Mouse (Mus musculus): ENCODE data around the gene Kazn. TPM values are rescaled to one million over a fixed set of nuclear protein-coding genes. Genes with fewer than 3 reads are reported as not detected.

Kazn gene
- not detected for polyA plus RNA-seq (2017; shearing (Covaris generic))

DNA sequence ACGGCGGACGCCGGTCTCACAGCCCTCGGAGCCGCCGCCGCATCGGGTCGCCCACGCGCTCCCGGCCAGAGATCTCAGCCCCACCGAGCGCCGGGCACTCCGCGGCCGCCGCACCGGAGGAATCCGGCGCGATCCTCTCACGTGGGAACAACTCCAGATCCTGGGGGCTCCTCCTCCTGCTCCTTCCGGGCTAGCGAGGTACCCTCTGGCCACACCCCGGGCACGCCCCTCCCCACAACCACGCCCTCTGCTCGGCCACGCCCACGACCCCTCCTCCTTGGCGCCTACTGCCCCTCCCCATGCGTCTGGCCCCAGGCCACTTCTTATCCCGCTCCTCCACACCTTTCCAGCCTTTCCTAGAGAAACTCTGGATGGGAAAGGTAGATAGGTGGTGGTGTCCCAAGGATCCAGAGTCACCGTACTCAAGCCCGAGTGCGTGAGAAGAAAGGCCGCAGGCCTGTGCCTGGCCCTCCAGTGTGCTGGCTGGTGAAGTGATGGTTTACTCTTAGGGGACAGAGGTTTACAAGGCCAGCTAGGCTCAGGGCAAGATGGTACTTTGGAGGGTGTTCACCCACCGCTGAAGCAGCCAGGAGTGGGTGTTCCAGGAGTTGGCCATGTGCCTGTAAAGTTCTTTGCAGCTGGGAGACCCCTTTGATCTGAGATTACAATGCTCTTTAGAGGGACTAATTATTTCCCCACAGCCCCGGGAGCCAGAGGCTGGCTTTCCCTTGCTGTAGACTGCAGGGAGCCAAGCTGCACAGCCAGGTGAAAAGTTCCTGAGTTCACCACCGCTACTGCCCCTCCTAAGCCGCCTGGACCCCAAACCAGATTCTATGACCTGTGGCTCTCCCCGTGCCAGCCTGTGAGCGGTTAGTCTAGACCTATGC is at the start of gene Kazn:
Kazn (minus strand) TSS at position 162 of the 887 bp plus-strand sequence.
- ATAC-seq = no peak

- ATAC-seq = no peak
Measured at GRCm38 (mm10) chr4:142285471-142285870, 46.3 kb upstream of the Kazn start.

GRCm38 (mm10) chr4:142283867-142284266 is 44.7 kb upstream of the Kazn start:
- no peak for ATAC-seq

GRCm38 (mm10) chr4:142278197-142278575 is 39.0 kb upstream of the Kazn start:
- ATAC-seq = no peak

DNA sequence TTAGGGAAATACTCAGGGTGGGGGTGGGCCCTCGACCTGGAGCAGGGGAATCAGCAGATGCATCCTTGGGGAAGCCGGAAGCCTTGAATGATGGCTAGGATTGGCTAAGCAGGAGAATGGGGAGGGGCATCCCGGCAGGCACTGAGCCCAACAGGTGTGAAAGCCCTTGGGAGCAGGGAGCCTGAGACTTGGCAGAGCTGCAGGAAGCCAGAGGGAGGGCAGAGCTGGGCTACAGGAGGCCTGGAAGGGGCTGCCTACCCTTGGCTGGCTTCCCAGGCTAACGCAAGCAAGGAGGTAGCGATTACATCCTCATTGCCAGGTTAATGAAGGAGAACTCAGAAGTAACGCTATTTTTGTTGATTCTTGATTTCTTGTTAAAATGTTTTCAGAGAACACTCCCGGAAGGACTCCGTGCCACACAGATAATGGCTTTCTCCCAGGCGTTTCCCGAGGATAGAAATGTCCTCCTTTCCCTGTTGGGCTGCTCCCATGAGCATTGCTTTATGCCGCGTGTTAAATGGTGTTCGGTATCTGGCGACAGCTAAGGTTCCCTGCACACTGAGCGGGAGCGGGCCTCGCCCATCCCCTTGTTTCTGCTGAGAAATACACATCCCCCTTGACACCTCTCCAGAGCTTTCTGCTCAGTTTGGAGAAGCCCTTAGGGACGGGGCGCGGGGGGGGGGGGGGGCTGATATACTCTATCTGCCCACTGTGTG is 38.4 kb upstream of the Kazn start:
- ATAC-seq = no peak

DNA sequence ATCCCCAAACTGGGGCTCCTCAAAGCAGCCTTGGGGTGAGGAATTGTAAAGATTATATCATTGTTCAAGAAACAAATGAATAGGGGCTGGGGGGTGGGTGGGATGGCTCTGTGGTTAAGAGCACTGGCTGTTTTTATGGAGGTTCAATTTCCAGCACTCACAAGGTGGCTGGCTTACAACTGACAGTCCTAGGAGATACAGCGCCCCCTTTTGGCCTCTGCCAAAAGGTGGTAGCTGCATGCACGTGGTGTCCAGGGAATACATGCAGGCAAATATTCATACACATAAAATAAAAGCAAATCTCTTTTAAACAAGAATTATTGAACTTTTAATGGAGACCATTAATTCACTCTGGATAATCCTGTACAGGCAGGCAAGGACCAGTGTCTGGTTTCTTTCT is 36.0 kb upstream of the Kazn start:
- no peak for ATAC-seq

- no peak for ATAC-seq
Measured at GRCm38 (mm10) chr4:142274441-142275234, 35.4 kb upstream of the Kazn start.

DNA sequence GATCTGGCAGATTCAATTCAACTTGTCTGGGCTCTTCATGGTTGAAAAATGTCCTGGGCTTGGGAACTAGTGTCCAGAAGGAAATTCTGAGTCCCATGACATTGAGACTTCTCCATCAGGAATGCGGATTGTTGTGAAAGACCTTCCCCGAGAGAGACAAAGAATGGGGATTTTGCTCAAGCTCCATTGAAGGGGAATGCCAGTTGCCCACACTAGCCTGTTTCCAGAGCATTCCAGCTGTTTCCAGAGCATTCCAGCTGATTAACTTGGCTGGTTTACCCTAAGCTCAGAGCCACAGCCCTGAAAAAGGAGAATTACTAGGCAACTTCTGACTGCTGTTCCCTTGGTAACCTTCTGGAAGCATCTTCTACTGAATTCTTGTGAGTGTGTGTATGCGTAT is 32.3 kb upstream of the Kazn start:
- ATAC-seq = no peak

- no peak for ATAC-seq
Measured at GRCm38 (mm10) chr4:142267832-142268231, 28.6 kb upstream of the Kazn start.

DNA sequence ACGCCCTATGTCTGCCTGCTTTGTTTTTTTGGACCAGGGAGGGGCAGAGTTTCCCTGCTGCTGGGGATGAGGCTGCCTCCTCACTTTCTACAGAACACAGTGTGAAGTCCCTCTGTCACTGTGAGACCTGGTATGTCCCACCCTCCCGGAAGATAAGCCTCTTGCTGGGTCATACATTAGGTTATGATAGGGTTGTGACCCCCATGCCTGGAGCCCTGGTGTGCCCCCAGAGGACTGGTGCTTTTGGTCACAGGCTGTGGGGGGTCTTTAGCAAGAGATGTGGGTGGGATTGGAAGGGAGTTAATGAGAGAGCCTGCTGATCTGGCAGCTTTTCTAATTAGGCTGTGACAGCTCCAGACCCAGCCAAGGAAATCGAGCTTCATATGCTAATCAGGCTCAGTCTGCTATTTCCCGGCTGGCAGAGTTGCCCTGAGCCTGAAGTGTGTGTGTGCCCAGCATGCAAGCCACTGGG is 28.2 kb upstream of the Kazn start:
- no peak for ATAC-seq

DNA sequence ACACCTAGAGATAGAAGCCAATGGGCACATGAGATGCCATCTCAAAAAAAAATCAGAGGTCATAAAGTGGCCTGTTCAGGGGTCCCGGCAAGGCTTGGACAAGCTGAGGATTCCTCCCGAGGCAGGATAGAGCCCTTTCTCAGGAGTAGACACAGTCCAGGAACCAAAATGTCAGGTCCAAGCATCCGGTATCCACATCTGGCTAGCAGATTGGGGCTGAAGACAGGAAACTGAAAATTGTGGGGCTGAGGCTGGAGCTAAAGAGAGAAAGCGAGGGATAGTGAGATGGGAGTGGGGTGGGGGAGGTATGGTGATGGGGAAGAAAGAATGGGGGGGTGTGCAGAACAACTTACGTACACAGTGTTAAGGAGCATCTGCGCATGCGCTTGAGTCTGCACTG is 25.1 kb upstream of the Kazn start:
- ATAC-seq = no peak

DNA sequence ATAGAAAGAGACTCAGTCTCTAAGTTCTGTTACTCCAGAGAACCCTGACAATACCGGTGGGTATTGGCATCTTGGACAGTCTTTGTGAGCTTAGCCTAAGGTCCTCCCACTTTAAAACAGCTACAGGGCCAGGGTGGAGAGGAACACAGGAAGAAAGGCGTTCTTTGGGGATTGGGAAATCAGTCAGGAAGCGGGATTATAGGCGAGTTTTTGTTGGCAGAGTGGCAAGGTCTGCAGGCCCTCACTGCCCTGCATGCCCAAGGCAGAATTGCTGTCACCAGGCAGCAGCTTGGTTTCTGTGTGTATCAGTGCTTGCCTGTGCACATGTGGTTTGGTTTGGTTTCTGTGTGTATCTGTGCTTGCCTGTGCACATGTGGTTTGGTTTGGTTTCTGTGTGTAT is 22.5 kb upstream of the Kazn start:
- ATAC-seq = no peak

- ATAC-seq = no peak
Measured at GRCm38 (mm10) chr4:142258730-142259129, 19.5 kb upstream of the Kazn start.

GRCm38 (mm10) chr4:142254088-142254487 is 14.9 kb upstream of the Kazn start:
- ATAC-seq = no peak

GRCm38 (mm10) chr4:142251471-142252354 is 12.5 kb upstream of the Kazn start:
- no peak for ATAC-seq

GRCm38 (mm10) chr4:142250054-142250453 is 10.9 kb upstream of the Kazn start:
- ATAC-seq = no peak

DNA sequence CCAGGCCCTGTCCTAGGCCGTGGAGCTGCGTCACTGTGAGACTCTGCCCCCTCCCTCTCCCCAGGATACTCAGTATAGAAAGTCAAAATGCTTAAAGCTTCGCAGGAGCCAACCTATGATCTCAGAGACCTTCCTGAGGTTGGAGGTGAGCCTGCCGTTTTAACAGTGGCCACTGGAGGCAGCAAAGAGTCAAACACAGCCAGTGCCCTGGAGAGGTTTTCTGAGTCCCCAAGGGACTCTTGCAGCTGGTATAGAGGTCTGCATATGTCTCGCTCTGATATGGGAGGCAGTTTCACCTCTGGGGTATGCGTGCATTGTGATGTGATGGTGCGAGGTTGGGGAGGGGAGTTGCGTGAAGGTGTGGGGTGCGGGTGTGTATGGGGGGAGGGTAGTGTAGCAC is 10.2 kb upstream of the Kazn start:
- ATAC-seq = no peak

DNA sequence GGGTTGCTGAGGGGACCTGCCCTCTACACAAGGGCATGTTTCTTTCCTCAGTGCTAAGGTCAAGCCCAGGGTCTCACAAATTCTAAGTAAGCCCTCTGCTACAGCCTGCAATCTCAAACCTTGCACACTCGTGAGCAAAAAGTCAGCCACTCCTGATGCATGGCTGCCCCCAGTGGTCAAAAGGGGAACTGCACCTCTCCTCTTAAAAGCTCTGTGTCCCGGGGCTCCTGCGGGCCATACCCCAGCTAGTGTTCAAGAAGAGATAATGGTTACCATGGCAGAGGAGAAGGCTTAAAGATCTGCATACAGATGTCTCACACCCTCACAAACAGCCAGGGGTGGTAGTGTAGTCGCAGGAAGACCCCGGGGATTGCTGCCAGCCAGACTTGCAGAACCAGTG is 9.2 kb upstream of the Kazn start:
- ATAC-seq = no peak

DNA sequence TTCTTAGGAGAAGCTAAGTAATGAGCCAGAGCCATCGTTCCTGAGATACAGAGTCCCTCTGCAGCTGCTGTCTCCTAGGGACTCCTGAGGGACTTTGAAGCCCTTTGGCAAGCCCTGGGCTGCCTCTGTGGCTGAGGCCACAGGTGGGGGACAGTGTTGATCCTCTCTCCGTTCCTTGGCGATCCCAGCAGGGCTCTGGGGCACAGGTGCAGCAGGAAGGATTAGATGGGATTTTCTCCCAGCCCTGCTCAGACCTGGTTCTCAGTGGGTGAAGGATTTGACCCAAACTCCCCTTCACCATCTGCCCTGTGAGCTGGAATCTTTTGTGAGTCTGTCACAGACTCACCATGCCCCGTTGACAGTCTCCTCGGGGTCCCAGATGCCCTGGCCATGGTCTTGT is 7.5 kb upstream of the Kazn start:
- ATAC-seq = no peak

- no peak for ATAC-seq
Measured at GRCm38 (mm10) chr4:142244641-142245040, 5.4 kb upstream of the Kazn start.

DNA sequence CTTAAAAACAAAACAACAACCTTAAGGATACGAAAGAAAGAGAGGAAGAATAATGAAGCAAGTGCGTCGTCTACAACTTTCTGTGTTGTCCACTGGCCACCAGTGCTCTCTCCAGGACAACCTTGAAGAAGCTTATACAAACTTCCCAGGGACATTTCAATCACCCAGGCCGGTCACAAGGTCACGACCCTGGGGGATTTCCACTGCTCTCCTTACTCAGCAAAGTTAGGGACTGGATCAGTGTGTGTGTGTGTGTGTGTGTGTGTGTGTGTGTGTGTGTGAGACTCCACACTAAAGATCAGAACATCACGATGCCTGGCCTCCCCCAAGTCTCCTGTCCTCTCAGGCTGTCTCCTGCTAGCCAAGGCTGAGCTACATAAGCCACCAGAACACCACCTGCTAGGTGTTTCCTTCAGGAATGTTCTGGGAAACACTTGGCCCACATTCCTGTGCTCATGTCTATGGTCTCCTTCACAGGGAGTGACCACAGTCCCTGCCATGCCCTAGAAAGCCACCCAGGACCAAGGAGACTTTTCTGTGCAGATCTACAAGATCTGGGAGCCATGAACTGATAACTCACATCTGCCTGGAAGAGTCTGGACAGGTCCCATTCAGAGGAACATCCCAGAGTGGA is 3.7 kb upstream of the Kazn start:
- no peak for ATAC-seq

- ATAC-seq = no peak
Measured at GRCm38 (mm10) chr4:142242164-142242563, 3.0 kb upstream of the Kazn start.

Data from inflammation-experienced regulatory T-cells, adult 6 months (primary cell).